Mouse (Mus musculus): ENCODE data around the gene Ank3.

Ank3 gene

DNA sequence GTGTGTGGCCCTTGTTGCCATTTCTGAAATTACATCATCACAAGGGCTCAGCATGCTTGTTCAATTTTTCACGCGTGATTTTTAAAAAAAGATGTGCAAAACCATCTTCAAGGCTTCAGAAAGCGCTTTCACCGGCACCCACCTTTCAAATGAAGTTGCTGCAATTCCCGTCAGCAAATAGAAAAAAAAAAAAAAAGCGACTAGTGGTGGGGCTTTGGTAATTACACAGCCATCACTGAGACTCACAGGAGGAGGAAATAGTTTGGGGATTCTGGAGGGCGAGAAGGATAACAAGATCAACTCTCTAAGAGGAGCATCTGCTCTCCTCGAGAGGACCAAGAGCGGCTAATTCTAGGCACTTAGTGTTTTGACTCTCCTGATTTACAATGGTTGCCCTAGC is 173.4 kb downstream of the Ank3 start:
- DNase-seq (ENCODE audit: low read depth, low spot score): no peak

DNA sequence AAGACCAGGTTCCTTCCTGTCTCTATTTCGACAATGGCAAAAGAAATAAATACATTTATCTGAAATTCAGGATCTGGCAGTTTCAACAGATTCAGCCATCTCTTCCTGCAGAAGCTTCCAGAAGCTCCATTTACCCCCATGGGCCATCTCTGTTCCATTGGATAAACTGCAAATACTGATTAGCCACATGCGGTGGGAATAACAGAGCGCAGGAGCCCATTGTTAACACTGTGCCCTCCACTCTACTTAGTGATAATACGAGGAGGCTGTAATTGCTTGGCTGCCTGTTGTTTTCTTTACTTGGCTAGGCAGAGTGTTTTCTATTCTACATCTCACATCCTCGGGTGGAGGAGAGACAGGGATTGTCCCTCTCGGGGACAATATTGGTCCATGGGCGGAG is 174.5 kb downstream of the Ank3 start:
- no peak for DNase-seq (ENCODE audit: low read depth, low spot score)

DNA sequence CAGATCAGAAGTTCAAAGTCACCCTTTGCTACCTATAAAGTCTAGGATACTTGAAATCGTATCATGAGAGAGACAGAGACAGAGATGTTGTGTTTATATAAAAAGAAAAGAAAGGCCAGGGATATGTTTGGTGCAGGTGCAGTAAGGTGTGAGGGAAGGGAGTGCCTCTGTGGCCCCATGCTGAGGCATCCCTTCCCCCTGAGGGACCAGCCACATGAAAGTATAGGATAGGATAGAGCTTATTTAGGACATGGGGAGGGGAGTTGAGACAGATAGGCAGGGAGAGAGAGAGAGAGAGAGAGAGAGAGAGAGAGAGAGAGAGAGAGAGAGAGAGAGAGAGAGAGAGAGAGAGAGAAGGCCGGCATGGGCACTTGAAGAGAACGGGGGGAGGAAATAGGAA is 175.2 kb downstream of the Ank3 start:
- no peak for DNase-seq (ENCODE audit: low read depth, low spot score)

DNA sequence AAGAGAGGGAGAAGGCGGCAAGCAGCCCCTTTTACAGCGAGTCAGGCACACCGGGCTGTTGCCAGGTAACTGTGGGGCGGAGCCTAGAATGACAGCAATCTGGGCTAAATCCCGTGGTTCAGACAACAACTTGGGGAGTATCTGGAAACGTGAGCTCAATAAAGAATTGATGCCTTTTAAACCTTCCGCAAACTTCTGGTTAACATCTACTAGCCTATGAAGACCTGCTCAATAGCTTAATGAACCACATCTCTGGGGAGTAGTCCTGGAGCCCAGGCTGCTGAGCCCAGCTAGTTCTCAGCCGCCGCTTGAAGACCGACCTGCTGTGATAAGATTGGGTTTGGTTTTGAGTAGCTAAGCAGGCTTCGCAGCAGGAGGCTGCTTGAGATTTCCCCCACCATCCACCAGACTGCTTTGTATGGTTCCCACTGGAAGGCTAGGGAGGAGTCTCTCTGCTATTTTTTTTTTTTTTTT is 175.7 kb downstream of the Ank3 start:
- DNase-seq (ENCODE audit: low read depth, low spot score): no peak

GRCm38 (mm10) chr10:69574894-69575293 is 176.3 kb downstream of the Ank3 start:
- no peak for DNase-seq (ENCODE audit: low read depth, low spot score)

DNA sequence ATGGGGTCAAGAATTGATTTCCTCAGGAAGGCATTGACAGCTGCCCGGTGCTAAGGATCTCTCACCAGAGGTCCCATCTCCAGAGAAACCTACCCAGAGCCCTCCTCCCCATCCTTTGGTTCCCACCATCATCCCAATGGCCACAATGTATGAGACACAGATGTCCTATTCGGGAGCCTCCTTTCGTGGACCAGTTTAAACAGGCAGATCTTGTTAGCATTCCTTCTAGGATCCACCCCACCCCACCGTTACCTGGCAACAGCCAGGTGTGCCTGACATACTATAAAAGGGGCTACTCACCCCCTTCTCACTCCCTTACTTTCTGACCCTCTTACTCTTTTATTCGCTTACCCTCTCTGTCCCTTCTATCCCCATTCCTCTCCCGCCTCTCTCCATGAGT is 176.9 kb downstream of the Ank3 start:
- DNase-seq (ENCODE audit: low read depth, low spot score): no peak

DNA sequence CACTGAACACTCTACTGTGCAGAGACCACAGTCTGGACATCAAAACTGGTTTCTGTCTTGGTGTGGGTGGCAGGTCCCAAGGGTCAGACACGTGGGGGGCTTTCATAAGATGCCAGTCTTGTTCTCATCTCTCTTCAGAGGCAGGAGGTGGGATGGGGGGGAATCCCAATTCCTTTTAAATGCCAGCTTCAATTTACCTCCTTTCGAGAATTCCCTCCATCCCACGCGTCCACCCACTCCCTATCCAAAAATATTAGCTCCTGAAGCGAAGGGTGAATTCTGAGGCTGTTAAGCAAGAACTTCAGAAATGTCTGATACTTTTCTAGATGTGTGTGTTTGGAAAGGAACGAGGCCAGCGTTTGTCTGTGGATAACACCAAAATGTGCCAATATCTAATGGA is 177.7 kb downstream of the Ank3 start:
- DNase-seq (ENCODE audit: low read depth, low spot score): no peak

- no peak for DNase-seq (ENCODE audit: low read depth, low spot score)
These were observed 178.6 kb downstream of the Ank3 start for GRCm38 (mm10) chr10:69577061-69577728.

DNA sequence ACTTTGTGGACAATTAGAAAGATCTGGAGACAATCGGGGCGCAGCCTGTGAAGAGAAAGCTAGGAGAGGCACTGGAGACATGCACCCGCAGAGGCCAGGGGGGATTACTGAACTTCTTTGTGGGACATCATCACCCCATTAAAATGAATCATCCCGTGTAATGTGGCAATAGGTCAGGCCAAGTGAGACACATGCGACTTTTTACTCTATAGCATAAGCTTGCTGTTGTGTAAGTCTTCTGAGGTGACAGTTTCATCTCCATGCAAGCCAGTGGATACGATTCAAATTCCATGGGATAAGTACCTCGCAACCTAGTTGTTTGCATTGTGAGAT is 179.1 kb downstream of the Ank3 start:
- DNase-seq (ENCODE audit: low read depth, low spot score): no peak

DNA sequence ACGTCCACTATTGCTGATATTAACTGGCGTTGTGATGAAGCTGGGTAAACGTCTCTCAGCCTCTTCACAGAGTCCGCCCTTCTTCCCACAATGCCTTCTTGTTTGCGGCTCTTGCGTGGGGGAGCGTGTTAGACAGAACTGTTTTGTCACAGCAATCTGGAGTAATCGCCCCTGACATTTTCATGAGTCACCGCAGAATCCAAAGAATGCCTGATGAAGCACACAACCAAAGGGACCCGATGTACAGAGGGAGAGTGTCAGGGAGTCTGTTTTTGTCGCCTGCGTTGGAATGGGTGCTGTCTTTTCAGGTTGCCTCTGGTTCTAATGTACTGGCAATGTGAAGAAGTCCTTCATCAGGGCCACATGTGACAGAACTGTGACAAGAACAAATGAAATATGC is 181.0 kb downstream of the Ank3 start:
- DNase-seq (ENCODE audit: low read depth, low spot score): no peak

GRCm38 (mm10) chr10:69581525-69581924 is 183.0 kb downstream of the Ank3 start:
- DNase-seq (ENCODE audit: low read depth, low spot score): no peak

DNA sequence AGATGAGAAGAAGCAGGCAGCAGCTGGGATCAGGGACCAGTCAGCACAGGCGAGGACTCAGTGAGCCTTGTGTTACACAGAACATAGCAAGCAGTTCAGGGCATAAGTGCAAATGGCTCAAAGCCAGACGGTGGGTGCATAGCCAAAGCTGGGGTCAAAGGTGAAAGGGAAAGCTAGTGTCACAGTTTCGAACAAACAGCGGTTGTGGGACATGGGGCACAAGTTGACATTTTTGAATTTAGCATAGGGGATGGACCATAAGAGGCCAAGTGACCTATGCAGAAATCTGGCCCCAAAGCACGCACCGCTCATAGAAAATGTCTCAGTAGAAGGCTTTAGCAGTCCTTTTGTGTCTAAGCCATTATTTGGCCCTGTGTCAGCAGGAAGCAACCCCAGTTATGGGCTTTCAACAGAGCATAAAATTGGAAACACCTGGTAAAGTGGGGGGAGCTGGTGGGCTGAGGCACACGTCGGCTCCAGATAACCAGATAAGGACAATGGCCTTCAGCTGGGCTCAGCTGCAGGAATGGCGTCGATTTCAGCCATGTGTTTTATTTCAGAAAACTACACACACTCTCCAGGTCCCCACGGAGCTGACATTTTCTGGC is 185.4 kb downstream of the Ank3 start:
- DNase-seq (ENCODE audit: low read depth, low spot score): no peak

GRCm38 (mm10) chr10:69584566-69584965 is 186.0 kb downstream of the Ank3 start:
- no peak for DNase-seq (ENCODE audit: low read depth, low spot score)

GRCm38 (mm10) chr10:69585271-69585670 is 186.7 kb downstream of the Ank3 start:
- no peak for DNase-seq (ENCODE audit: low read depth, low spot score)

GRCm38 (mm10) chr10:69594186-69595131 is 195.9 kb downstream of the Ank3 start:
- peak; percentile 89 for DNase-seq (ENCODE audit: low read depth, low spot score)

DNA sequence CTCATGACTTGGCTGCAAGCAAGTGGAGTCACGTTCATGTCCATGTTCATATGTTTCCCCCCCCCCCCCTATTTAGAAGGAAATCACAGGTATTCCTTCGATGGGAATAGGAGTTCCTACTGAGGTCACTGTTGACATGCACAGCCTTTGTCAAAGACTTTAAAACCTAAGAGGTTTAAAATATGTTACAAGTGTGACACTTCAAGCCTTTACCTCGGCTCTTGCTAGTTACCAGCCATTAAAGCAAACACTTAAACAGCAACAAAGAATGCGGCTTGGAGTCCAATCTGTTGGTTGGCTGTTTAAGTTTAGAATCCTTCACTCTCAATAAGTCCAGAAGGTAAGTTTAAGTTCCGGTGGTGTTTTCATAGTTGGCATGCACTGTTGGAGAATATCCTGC is 196.9 kb downstream of the Ank3 start:
- DNase-seq (ENCODE audit: low read depth, low spot score): no peak

DNA sequence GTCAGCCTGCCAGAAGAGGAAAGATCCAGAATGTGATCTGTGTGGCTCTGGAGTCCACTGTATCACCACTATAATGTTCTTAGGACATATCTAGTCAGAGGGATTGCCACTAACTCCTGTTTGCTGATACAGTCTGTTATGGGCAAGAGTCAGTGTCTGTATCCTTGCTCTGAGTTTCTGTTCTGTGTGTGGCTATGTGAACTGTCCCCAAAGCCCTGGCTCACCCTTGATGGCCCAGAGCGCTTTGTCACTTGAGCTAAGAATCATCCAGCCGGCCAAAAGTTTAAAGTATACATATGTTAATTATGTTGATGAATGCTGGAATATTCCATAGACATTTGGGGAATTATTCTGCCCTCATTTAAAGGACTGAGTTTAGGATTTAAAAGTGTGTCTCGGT is 202.9 kb downstream of the Ank3 start:
- no peak for DNase-seq (ENCODE audit: low read depth, low spot score)

DNA sequence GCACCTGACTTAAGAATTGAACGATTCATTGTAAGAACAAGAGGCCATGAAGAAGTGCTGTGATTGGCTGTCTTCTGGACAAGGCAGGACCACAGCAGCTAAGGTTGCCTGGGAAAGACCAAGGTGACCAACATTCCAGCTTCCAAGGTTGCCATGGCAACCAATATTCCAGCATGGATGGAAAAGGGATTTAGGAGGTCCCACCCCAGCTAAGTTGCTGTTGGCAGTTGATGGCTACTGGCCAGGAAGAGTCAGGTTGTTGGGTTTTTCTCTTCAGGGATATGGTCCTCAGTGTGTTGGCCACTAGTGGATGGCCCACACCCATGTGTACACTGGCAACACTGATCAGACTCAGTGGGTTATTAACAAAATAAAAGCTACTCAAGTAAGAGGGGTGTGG is 204.1 kb downstream of the Ank3 start:
- no peak for DNase-seq (ENCODE audit: low read depth, low spot score)

DNA sequence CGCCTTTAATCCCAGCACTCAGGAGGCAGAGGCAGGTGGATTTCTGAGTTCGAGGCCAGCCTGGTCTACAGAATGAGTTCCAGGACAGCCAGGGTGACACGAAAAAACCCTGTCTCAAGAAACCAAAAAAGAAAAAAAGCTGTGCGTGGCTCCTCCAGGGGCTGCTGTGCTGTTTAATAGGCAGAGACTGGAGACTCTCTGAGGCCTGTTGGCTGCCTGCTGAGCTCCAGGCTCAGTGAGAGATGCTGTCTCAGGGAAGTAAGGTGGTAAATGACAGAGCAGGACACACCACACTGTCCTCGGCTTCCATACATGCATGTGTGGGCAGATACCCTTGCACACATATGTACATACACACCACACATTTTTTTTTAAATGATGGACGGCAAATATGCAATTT is 206.0 kb downstream of the Ank3 start:
- DNase-seq (ENCODE audit: low read depth, low spot score): no peak

DNA sequence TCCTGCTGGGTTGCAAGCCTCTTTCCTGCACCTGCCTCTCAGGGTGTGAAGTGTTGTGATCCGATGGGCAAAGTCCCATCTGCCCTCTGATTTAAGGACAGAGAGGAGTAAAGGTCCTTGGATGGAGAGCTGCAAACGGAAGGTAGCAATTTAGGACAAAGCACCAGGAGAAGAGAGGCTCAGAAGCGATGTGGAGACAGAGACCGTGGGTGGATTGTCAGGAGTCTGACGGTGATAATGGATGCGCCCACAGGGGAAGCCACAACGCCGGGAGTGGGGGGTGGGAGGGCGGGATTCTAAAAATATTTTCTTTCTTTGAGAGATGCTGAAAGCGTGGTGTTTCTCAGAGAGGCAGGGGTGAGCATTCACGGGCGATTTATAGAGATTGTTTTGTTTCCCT is 206.6 kb downstream of the Ank3 start:
- DNase-seq (ENCODE audit: low read depth, low spot score): no peak

DNA sequence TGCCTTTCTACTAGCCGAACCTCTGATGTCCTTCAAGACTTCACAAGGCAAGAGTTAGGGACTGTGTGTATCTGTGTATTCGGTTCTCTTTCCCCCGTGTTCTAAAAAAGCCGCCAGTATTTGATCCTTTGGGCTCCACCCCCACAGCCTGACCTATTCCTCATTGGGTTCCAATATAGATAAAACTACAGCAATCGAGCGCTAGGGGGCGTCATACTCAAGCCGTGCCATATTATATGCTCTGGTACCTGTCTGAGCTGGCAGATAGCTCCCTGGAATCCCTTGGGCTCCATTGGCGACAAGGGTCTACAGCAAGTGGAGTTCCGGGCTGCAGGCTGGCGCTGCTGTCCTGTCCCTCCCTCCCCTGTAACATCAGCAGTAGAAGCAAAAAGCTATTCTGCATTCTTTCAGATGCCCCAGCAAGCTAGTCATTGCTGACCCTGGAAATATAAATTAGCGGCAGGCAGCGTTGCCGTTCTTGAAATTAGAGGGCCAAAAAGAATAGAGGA is 209.1 kb downstream of the Ank3 start:
- DNase-seq (ENCODE audit: low read depth, low spot score): no peak

DNA sequence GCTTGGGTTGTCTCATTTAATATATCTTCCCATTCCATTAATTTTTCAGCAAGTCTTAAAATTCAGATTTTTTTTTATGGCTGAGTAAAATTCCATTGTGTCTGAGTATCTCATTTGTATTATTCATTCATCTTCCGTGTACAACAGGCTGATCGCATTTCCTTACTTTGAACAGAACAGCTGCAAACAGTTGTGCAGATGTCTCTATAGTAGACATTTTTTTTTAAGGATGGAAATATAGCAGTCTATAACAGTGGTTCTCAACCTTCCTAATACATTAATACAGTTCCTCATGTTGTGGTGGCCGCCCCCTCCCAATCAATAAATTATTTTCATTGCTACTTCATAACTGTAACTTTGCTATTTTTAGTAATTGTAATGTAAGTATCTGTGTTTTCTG is 212.7 kb downstream of the Ank3 start:
- DNase-seq (ENCODE audit: low read depth, low spot score): no peak

Data from skeletal muscle tissue, adult 2 months (tissue).